Mouse (Mus musculus) limb, embryonic 13.5 days (tissue): ENCODE data around the gene Add1. TPM values are rescaled to one million over a fixed set of nuclear protein-coding genes. Genes with fewer than 3 reads are reported as not detected.
"Not testable (repeated sequence)": the region's sequence is repeated elsewhere in the genome, so short reads cannot be mapped to it uniquely, and the experiment has no call there.

Experiments used
- ATAC-seq: fragments of 200-750 bp; cut with Nextera tagmentation; 2 replicates; pipeline ENCODE4 v1.8.0; 2017; ENCODE audit warnings: low read depth, moderate number of reproducible peaks, moderate TSS enrichment; ENCODE audit not compliant: low FRiP score
- H3K27ac ChIP-seq: fragments of 300-500 bp; sonication (generic); 2 replicates; pipeline ENCODE4 v1.5.1; 2015; ENCODE audit warnings: inconsistent platforms, mild to moderate bottlenecking, moderate library complexity
- H3K27me3 ChIP-seq: fragments of 300-500 bp; sonication (generic); 2 replicates; pipeline ENCODE4 v1.6.1; 2015; ENCODE audit warnings: mild to moderate bottlenecking, inconsistent platforms
- H3K36me3 ChIP-seq: fragments of 300-500 bp; sonication (generic); 2 replicates; pipeline ENCODE4 v1.6.1; 2015; ENCODE audit warnings: inconsistent platforms, mild to moderate bottlenecking, moderate library complexity
- H3K4me1 ChIP-seq: fragments of 300-500 bp; sonication (generic); 2 replicates; pipeline ENCODE4 v1.6.1; 2015; ENCODE audit warnings: inconsistent platforms
- H3K4me2 ChIP-seq: fragments of 300-500 bp; sonication (generic); replicated peaks from 2 replicates; pipeline ENCODE4 v1.6.1; 2015; ENCODE audit warnings: inconsistent platforms, mild to moderate bottlenecking, moderate library complexity
- H3K4me3 ChIP-seq: fragments of 300-500 bp; sonication (generic); 2 replicates; pipeline ENCODE4 v1.5.1; 2015; ENCODE audit warnings: moderate library complexity, mild to moderate bottlenecking, inconsistent platforms
- H3K9ac ChIP-seq: fragments of 300-500 bp; sonication (generic); 2 replicates; pipeline ENCODE4 v1.6.1; 2015; ENCODE audit warnings: mild to moderate bottlenecking, inconsistent platforms
- H3K9me3 ChIP-seq: fragments of 300-500 bp; sonication (generic); 2 replicates; pipeline ENCODE4 v1.6.1; 2016; ENCODE audit warnings: inconsistent platforms
- WGBS: fragments of 180-500 bp; shearing (Covaris S2); methylation state at CpG from one replicate; pipeline ENCODE4 v1.1.7; 2015; 5-methylcytosine and 5-hydroxymethylcytosine counted together
- polyA plus RNA-seq: library from polyadenylated mRNA; unstranded; fragments of >200 nt; fragmentation: Nextera tagmentation; extraction: Ambion mirVana; gene quantifications from 2 replicates; pipeline ENCODE4 v1.2.1, GENCODE M21; 2015

The Add1 gene
- polyA plus RNA-seq, 1 experiment from 2014 or later: 200 TPM

DNA sequence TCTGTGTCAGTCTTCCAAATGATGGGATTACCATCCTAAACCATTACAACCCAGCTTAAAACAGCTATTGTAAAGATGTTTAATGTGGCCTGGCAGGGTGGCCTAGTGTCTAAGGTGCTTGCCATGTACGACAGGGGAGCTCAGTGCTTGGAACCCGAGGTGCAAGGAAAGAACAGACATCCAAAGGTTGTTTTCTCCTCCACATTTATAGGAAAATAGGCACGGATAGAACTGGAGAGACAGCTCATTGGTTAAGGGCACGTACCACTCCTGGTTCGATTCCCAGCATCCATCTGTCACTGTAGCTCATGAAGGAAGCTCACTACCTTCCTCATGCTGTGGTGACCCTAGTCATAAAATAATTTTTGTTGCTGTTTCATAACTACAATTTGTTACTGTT lies 14.4 kb downstream of the Add1 start:
- 95% methylated on average over 5 of the region's 5 CpGs for WGBS
- Histone ChIP-seq H3K27ac (no peak overlapping the region), H3K27me3 (no peaks in the 10 kb centered on the region), H3K4me2 (no peak overlapping the region), H3K4me3 (no peak overlapping the region), H3K36me3 (peaks cover 7% of the 10 kb centered on the region; the same call in 1 of the 2 replicates), H3K9me3 (0 out of 2 replicates have a peak, but pooled peaks cover 3% of the 10 kb centered on the region), H3K4me1 (peaks cover 5% of the 10 kb centered on the region; the same call in 1 of the 2 replicates), H3K9ac (no peak overlapping the region)
- ATAC-seq: no peak

DNA sequence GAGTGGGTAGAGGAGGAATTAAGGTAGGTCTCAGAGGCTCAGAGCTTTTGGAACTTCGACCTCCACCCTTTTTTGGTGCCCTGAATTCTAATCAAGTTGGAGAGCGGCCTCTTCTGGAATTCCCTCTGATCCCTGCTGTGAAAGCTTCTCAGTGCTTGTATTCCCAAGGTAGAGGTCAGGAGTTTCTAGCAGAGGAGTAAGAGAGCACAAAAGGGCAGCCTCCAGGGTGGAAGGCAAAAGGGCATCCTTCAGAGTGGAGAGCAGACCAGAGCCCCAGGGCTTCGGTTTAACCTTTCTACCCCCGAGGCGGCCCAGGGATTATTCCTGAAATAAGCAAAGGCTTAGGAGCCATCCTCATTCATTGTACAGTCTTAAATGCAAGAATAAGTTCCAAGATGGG lies 16.6 kb downstream of the Add1 start:
- ATAC-seq: no peak
- WGBS: 32% methylated on average over 5 of the region's 5 CpGs
- Histone ChIP-seq H3K27me3 (no peaks in the 10 kb centered on the region), H3K4me3 (no peak overlapping the region), H3K9me3 (no peaks in the 10 kb centered on the region), H3K9ac (no peak overlapping the region), H3K36me3 (peaks cover 15% of the 10 kb centered on the region), H3K27ac (peak overlapping the region; percentile 10; the same call in 1 of the 2 replicates), H3K4me1 (peaks cover 5% of the 10 kb centered on the region; the same call in 1 of the 2 replicates), H3K4me2 (no peak overlapping the region)

DNA sequence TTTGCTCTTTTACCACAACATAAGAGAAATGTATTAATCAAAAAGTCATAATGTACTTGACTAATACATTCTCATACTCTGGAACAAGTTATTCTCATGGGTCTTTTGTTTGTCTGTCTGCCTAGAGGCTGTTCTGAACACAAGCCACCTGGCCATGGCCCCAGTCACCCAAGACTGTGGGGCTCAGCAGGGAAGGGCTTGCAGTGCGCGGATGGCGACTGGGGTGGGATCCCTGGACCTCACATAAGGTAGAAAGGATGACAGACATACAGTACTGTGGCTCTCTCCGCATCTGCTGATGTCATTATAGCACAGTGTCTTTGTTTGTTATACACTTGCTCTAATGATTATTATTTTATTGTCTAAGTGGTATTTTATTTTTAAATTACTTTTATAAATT lies 17.2 kb downstream of the Add1 start:
- Histone ChIP-seq H3K27me3 (no peaks in the 10 kb centered on the region), H3K36me3 (peaks cover 15% of the 10 kb centered on the region), H3K4me2 (no peak overlapping the region), H3K9me3 (no peaks in the 10 kb centered on the region), H3K27ac (no peak overlapping the region), H3K9ac (no peak overlapping the region), H3K4me1 (peaks cover 5% of the 10 kb centered on the region; the same call in 1 of the 2 replicates), H3K4me3 (no peak overlapping the region)
- 73% methylated on average over 4 of the region's 4 CpGs for WGBS
- ATAC-seq: no peak

DNA sequence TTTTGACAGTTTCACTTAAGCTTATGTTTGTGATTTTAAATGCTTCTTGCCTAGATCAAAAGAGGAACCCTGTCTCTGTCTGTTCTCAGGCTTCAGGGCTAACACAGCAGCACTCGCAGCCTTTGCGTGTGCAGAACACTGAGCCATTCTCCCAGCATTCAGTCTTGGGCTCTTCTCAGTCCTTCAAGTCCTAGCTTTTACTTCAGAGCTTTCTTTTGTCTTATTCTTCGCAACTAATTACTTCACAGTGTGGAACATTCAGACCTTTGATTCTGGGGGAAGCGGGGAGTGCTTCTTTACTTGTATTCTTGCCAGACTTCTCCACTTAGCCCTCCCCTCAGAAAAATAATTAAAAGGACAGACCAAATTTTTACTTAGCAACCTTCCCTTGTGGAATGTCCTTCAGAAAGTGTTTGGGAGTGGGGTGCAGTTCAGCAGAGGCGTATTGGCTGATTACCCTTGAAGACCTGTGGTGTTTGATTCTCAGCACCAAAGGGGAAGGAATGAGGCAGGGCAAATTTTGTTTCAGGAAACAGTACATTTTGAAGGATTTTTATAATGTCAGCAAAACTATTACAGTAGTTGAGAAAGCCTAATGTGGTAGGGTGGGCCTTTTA lies 18.0 kb downstream of the Add1 start:
- H3K36me3 ChIP-seq: peaks cover 18% of the 10 kb centered on the region
- H3K4me3 ChIP-seq: no peak overlapping the region
- ATAC-seq: no peak
- WGBS: 83% methylated on average over 5 of the region's 5 CpGs
- no peaks in the 10 kb centered on the region for H3K9me3 ChIP-seq
- H3K4me1 ChIP-seq: peaks cover 5% of the 10 kb centered on the region; the same call in 1 of the 2 replicates
- H3K9ac ChIP-seq: no peak overlapping the region
- no peaks in the 10 kb centered on the region for H3K27me3 ChIP-seq
- no peak overlapping the region for H3K27ac ChIP-seq
- no peak overlapping the region for H3K4me2 ChIP-seq

DNA sequence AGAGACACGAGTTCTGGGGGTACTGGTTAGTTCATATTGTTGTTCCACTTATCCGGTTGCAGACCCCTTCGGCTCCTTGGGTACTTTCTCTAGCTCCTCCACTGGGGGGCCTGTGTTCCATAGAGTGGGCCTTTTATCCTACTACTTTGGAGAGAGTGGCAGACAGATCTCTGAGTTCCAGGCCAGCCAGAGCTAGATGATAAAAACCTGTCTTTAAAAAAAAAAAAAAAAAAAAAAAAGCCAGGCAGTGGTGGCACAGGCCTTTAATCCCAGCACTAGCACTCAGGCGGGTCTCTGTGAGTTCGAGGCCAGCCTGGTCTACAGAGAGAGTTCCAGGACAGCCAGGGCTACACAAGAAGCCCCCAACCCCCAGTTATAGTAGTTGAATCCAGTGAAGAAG lies 18.8 kb downstream of the Add1 start:
- H3K27me3 ChIP-seq, H3K9me3 ChIP-seq, H3K4me1 ChIP-seq, H3K27ac ChIP-seq, ATAC-seq, H3K4me2 ChIP-seq, H3K4me3 ChIP-seq, H3K9ac ChIP-seq: not testable (repeated sequence)
- H3K36me3 ChIP-seq: peaks cover 19% of the 10 kb centered on the region
- WGBS: 85% methylated on average over 5 of the region's 5 CpGs

DNA sequence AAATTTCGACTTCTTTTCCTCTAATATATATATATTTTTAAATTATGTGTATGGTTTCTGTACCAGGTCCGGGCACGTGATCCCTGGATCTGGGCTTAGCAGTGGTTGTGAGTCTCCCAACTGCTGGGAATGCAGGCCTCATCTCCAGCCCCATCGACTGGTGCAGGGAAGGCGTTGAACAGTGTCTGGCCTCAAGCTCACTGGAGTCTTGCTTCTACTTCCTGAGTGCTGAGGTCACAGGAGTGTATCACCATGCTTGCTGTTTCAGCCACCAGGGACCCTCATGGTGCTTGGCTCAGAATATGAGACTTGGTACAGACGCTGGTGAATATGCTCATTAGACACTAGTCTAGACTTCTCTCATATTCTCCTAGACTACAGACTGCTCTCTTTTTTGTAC lies 19.2 kb downstream of the Add1 start:
- Histone ChIP-seq H3K4me2 (no peak overlapping the region), H3K9ac (no peak overlapping the region), H3K36me3 (peaks cover 23% of the 10 kb centered on the region), H3K4me1 (peaks cover 5% of the 10 kb centered on the region; the same call in 1 of the 2 replicates), H3K9me3 (no peaks in the 10 kb centered on the region), H3K4me3 (no peak overlapping the region), H3K27me3 (no peaks in the 10 kb centered on the region), H3K27ac (no peak overlapping the region)
- 97% methylated on average over 6 of the region's 6 CpGs for WGBS
- ATAC-seq: no peak

DNA sequence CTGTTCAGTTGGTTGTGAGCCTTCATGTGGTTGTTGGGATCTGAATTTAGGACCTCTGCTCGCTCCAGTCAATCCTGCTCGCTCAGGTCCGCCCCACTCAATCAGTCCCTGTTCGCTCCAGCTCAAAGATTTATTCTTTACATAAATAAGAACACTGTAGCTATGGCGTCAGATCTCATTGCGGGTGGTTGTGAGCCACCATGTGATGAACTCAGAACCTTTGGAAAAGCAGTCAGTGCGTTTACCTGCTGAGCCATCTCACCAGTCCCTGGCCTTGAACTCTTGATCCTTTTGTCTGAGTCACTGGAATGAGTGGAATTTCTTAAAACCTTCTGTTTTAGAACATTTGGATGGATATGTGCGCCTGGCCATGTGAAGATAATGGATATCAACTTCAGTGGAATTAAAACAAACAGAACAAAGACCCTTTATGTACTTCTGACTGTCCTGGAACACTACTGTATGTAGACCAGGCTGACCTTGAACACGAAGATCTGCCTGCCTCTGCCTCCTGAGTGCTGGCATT lies 19.8 kb downstream of the Add1 start:
- 96% methylated on average over 9 of the region's 9 CpGs for WGBS
- Histone ChIP-seq H3K4me3 (no peak overlapping the region), H3K4me1 (peaks cover 5% of the 10 kb centered on the region; the same call in 1 of the 2 replicates), H3K27ac (no peak overlapping the region), H3K27me3 (no peaks in the 10 kb centered on the region), H3K4me2 (no peak overlapping the region), H3K36me3 (peaks cover 25% of the 10 kb centered on the region), H3K9ac (no peak overlapping the region), H3K9me3 (no peaks in the 10 kb centered on the region)
- ATAC-seq: no peak

DNA sequence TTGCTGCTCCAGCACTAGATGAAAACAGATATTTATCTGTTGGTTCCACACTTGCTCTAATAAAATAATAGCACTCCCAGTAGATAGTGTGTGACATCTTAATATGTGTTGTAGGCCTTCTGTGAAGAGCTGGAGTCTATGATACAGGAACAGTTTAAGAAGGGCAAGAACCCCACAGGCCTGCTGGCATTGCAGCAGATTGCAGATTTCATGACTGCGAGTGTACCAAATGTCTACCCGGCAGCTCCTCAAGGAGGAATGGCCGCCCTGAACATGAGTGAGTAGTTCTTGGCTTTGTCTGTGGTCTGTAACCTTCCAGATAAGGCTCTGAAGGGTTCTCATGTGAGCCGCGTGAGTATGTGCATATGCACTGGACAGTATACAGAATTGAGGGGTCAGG lies 31.1 kb downstream of the Add1 start:
- 93% methylated on average over 5 of the region's 5 CpGs for WGBS
- Histone ChIP-seq H3K9me3 (no peaks in the 10 kb centered on the region), H3K36me3 (peaks cover 65% of the 10 kb centered on the region)

DNA sequence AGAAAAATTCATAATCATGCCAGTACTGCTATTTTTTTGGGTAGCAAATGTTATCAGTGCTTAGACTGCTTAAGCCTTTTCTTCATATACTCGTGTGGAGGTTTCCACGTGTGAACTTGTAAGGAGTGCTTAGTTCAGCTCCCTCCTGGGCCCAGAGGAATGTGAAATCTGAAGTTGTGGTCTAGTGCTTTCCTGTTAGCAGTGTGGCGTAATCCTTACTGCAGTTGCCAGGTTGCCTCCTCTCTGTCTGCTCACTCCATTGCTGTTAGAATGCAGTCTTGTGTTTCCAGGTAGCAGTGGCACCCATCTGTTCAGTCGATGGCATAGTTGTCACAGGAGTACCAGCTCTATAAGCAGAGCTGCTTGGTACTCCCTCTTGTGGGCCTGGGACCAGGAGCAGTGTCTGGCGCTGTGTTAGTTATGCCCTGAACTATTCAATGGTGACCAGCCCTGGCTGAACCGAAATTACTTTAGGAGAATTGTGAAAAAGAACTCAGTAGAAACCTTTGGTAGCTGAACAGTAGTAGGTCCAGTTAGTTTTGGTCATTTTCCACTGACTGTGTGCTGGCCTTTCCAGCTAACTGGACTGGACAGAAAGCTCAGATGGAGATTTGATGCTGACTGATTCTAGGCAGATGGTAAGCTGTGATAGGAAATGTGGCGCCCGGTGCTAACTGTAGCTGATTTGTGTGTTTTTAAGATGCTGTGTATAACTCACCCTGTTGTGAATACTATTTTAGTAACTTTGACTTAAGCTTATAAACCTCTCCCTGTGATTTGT lies 33.8 kb downstream of the Add1 start:
- H3K9me3 ChIP-seq: no peaks in the 10 kb centered on the region
- ATAC-seq: no peak
- peaks cover 74% of the 10 kb centered on the region for H3K36me3 ChIP-seq

More for the DNA sequence above, 31.1 kb downstream of the Add1 start:
- no peak for ATAC-seq
- H3K9ac ChIP-seq: no peak overlapping the region
- no peak overlapping the region for H3K4me3 ChIP-seq
- H3K27me3 ChIP-seq: no peaks in the 10 kb centered on the region
- no peak overlapping the region for H3K27ac ChIP-seq
- no peak overlapping the region for H3K4me2 ChIP-seq
- no peaks in the 10 kb centered on the region for H3K4me1 ChIP-seq

DNA sequence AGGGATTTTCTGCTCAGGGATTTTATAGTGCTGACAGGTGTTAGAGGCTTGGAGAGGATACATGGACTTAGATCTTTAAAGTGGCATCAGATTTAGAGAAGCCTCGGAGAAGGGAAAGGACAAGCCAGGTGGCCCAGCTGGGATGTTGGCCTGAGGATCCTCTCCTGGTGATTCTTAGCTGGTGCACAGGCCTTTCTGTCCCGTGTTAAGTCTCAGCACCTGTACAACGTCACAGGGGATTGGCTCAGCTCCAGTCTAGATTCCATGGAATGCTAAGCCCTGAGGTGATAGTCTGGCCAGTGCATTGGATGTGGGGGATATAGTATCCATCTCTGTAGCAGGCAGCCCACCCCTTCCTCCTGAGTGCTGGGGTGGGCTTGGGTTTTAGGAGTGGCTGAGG lies 34.8 kb downstream of the Add1 start:
- Histone ChIP-seq H3K27ac (no peak overlapping the region), H3K36me3 (peaks cover 73% of the 10 kb centered on the region), H3K4me1 (no peaks in the 10 kb centered on the region), H3K9me3 (no peaks in the 10 kb centered on the region), H3K27me3 (no peaks in the 10 kb centered on the region), H3K4me3 (no peak overlapping the region), H3K4me2 (no peak overlapping the region), H3K9ac (no peak overlapping the region)
- 63% methylated on average over 3 of the region's 3 CpGs for WGBS
- no peak for ATAC-seq

More for the DNA sequence above, 33.8 kb downstream of the Add1 start:
- Histone ChIP-seq H3K4me1 (no peaks in the 10 kb centered on the region), H3K4me2 (no peak overlapping the region), H3K9ac (no peak overlapping the region), H3K4me3 (no peak overlapping the region), H3K27ac (no peak overlapping the region), H3K27me3 (no peaks in the 10 kb centered on the region)
- WGBS: 84% methylated on average over 8 of the region's 8 CpGs

DNA sequence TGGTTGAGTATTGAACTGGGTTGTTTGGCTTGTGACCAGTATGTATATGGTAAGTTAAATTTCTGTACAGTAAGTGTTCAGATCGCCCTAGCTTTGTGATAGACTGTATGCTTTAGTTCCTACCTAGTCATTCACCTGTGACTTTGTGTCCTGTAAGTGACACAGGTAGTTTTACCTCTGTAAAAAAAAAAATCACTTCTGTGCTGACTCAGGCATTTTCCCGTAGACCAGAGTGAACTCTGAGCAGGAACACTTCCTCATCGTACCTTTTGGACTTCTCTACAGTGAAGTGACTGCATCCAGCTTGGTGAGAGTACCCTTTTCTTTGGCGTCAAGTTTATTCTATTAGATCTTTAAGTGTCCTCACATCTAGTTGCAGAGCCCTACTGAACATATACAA lies 36.5 kb downstream of the Add1 start:
- no peaks in the 10 kb centered on the region for H3K27me3 ChIP-seq
- no peaks in the 10 kb centered on the region for H3K9me3 ChIP-seq
- H3K4me2 ChIP-seq: no peak overlapping the region
- no peak overlapping the region for H3K27ac ChIP-seq
- no peaks in the 10 kb centered on the region for H3K4me1 ChIP-seq
- H3K36me3 ChIP-seq: peaks cover 84% of the 10 kb centered on the region
- H3K9ac ChIP-seq: no peak overlapping the region
- WGBS: 91% methylated on average over 4 of the region's 4 CpGs
- H3K4me3 ChIP-seq: no peak overlapping the region
- ATAC-seq: no peak

DNA sequence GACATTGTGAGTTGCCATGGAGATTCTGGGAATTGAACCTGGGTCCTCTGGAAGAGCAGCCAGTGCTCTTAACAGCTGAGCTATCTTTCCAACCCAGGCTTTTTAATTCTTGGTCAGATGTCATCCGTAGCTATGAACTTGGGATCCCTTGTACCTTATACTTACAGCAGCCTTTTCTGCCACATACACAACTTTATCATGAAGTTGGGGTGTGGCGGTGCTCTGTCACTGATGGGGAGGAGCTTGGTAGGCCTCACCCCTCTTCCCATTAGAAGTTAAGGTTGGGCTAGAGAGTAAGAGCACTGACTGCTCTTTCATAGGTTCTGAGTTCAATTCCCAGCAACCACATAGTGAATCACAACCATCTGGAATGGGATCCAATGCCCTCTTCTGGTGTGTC lies 59.5 kb downstream of the Add1 start:
- Histone ChIP-seq H3K27me3 (no peaks in the 10 kb centered on the region), H3K4me2 (no peak overlapping the region), H3K27ac (no peak overlapping the region), H3K9ac (no peak overlapping the region), H3K36me3 (peaks cover 82% of the 10 kb centered on the region), H3K9me3 (no peaks in the 10 kb centered on the region), H3K4me3 (no peak overlapping the region), H3K4me1 (peaks cover 16% of the 10 kb centered on the region)
- no peak for ATAC-seq
- WGBS: 88% methylated on average over 2 of the region's 2 CpGs
